Mouse (Mus musculus) heart, postnatal 0 days (tissue): ENCODE measurements at regions not wholly inside any gene's neighbourhood (a gene's known extent, or its start where the extent isn't known, plus 50 kb on each side); places are given as distances from the start of the nearest gene placed in this dataset.

ENCODE experiments used
- CTCF ChIP-seq: IDR thresholded peaks from 2 replicates; pipeline ENCODE4 v1.5.1; 2016; ENCODE audit warnings: antibody characterized with exemption, control low read depth, low read depth
- EP300 ChIP-seq: IDR thresholded peaks from 2 replicates; pipeline ENCODE4 v1.6.1; 2016; ENCODE audit warnings: antibody characterized with exemption, low read depth

GRCm38 (mm10) chr15:25473201-25473710 lies 59.7 kb upstream of the Basp1 start:
- no peak for TF ChIP-seq EP300
- TF ChIP-seq CTCF = no peak
